Mouse (Mus musculus) kidney, embryonic 15.5 days (tissue): ENCODE measurements at regions not wholly inside any gene's neighbourhood (a gene's known extent, or its start where the extent isn't known, plus 50 kb on each side); places are given as distances from the start of the nearest gene placed in this dataset.

ENCODE experiments used
- ATAC-seq: fragments of 200-750 bp; cut with Nextera tagmentation; replicated peaks from 2 replicates; pipeline ENCODE4 v1.8.0; 2017; ENCODE audit warnings: moderate TSS enrichment; ENCODE audit not compliant: low FRiP score
- H3K27ac ChIP-seq: fragments of 300-500 bp; sonication (generic); 2 replicates; pipeline ENCODE4 v1.5.1; 2015; ENCODE audit warnings: mild to moderate bottlenecking, inconsistent platforms
- H3K27me3 ChIP-seq: fragments of 300-500 bp; sonication (generic); 2 replicates; pipeline ENCODE4 v1.6.1; 2015; ENCODE audit warnings: inconsistent platforms
- H3K36me3 ChIP-seq: fragments of 300-500 bp; sonication (generic); 2 replicates; pipeline ENCODE4 v1.6.1; 2015; ENCODE audit warnings: inconsistent platforms
- H3K4me1 ChIP-seq: fragments of 300-500 bp; sonication (generic); 2 replicates; pipeline ENCODE4 v1.6.1; 2015; ENCODE audit warnings: inconsistent platforms
- H3K4me2 ChIP-seq: fragments of 300-500 bp; sonication (generic); 2 replicates; pipeline ENCODE4 v1.6.1; 2015; ENCODE audit warnings: moderate library complexity, mild to moderate bottlenecking, inconsistent platforms
- H3K4me3 ChIP-seq: fragments of 300-500 bp; sonication (generic); replicated peaks from 2 replicates; pipeline ENCODE4 v1.5.1; 2015; ENCODE audit warnings: mild to moderate bottlenecking, inconsistent platforms
- H3K9ac ChIP-seq: fragments of 300-500 bp; sonication (generic); 2 replicates; pipeline ENCODE4 v1.6.1; 2015; ENCODE audit warnings: mild to moderate bottlenecking, inconsistent platforms
- H3K9me3 ChIP-seq: fragments of 300-500 bp; sonication (generic); replicated peaks from 2 replicates; pipeline ENCODE4 v1.6.1; 2016; ENCODE audit warnings: inconsistent platforms
- WGBS: fragments of 180-500 bp; shearing (Covaris S2); methylation state at CpG from one replicate; pipeline ENCODE4 v1.1.7; 2015; ENCODE audit warnings: mixed read lengths; 5-methylcytosine and 5-hydroxymethylcytosine counted together

- H3K4me2 ChIP-seq = no peak overlapping the region
- H3K27ac ChIP-seq = no peak overlapping the region
- ATAC-seq = no peak
- H3K27me3 ChIP-seq = no peaks in the 10 kb centered on the region
- no peaks in the 10 kb centered on the region for H3K36me3 ChIP-seq
- no peaks in the 10 kb centered on the region for H3K9me3 ChIP-seq
- H3K4me3 ChIP-seq = no peak overlapping the region
- no peak overlapping the region for H3K9ac ChIP-seq
- no peaks in the 10 kb centered on the region for H3K4me1 ChIP-seq
- 35% methylated on average over 3 of the region's 3 CpGs for WGBS
Observed at GRCm38 (mm10) chr5:29870537-29870936, 134.8 kb upstream of the Gm5129 start.

GRCm38 (mm10) chr5:29875451-29875850 is 137.5 kb upstream of the Il6 start:
- H3K27ac ChIP-seq = no peak overlapping the region
- no peak overlapping the region for H3K9ac ChIP-seq
- 60% methylated on average over 1 of the region's 1 CpGs for WGBS
- H3K4me3 ChIP-seq = no peak overlapping the region
- ATAC-seq = no peak
- H3K4me2 ChIP-seq = no peak overlapping the region
- no peaks in the 10 kb centered on the region for H3K27me3 ChIP-seq
- no peaks in the 10 kb centered on the region for H3K36me3 ChIP-seq
- no peaks in the 10 kb centered on the region for H3K4me1 ChIP-seq
- H3K9me3 ChIP-seq = no peaks in the 10 kb centered on the region

GRCm38 (mm10) chr5:29887267-29887841 is 125.6 kb upstream of the Il6 start:
- no peak for ATAC-seq
- no peaks in the 10 kb centered on the region for H3K36me3 ChIP-seq

GRCm38 (mm10) chr5:29892344-29892743 is 120.6 kb upstream of the Il6 start:
- WGBS = 51% methylated on average over 2 of the region's 2 CpGs
- no peak for ATAC-seq
- H3K9ac ChIP-seq = no peak overlapping the region
- no peaks in the 10 kb centered on the region for H3K27me3 ChIP-seq
- no peak overlapping the region for H3K4me2 ChIP-seq
- no peak overlapping the region for H3K4me3 ChIP-seq
- H3K27ac ChIP-seq = no peak overlapping the region
- no peaks in the 10 kb centered on the region for H3K36me3 ChIP-seq
- 0 out of 2 replicates have a peak, but pooled peaks cover 11% of the 10 kb centered on the region for H3K4me1 ChIP-seq
- no peaks in the 10 kb centered on the region for H3K9me3 ChIP-seq

More at GRCm38 (mm10) chr5:29887267-29887841, 125.6 kb upstream of the Il6 start:
- Histone ChIP-seq H3K27ac (no peak overlapping the region), H3K4me3 (no peak overlapping the region), H3K4me2 (no peak overlapping the region), H3K9me3 (no peaks in the 10 kb centered on the region), H3K4me1 (no peaks in the 10 kb centered on the region), H3K27me3 (no peaks in the 10 kb centered on the region), H3K9ac (no peak overlapping the region)
- WGBS = 53% methylated on average over 4 of the region's 4 CpGs

GRCm38 (mm10) chr5:29892861-29893260 is 120.1 kb upstream of the Il6 start:
- no peak overlapping the region for H3K9ac ChIP-seq
- no peak overlapping the region for H3K27ac ChIP-seq
- no peak overlapping the region for H3K4me2 ChIP-seq

GRCm38 (mm10) chr5:29893829-29894228 is 119.1 kb upstream of the Il6 start:
- 39% methylated on average over 5 of the region's 5 CpGs for WGBS
- Histone ChIP-seq H3K4me3 (no peak overlapping the region), H3K9ac (no peak overlapping the region), H3K27me3 (no peaks in the 10 kb centered on the region), H3K27ac (no peak overlapping the region), H3K9me3 (no peaks in the 10 kb centered on the region), H3K4me1 (0 out of 2 replicates have a peak, but pooled peaks cover 11% of the 10 kb centered on the region), H3K36me3 (no peaks in the 10 kb centered on the region), H3K4me2 (no peak overlapping the region)
- no peak for ATAC-seq

More at GRCm38 (mm10) chr5:29892861-29893260, 120.1 kb upstream of the Il6 start:
- Histone ChIP-seq H3K27me3 (no peaks in the 10 kb centered on the region), H3K4me3 (no peak overlapping the region), H3K36me3 (no peaks in the 10 kb centered on the region), H3K9me3 (no peaks in the 10 kb centered on the region), H3K4me1 (0 out of 2 replicates have a peak, but pooled peaks cover 11% of the 10 kb centered on the region)
- 67% methylated on average over 2 of the region's 2 CpGs for WGBS
- no peak for ATAC-seq

- H3K4me2 ChIP-seq = 0 out of 2 replicates have a peak overlapping the region, but pooled peaks have one; percentile 1
- 0 out of 2 replicates have a peak, but pooled peaks have one; percentile 43 for ATAC-seq
- no peaks in the 10 kb centered on the region for H3K9me3 ChIP-seq
Observed at GRCm38 (mm10) chr5:29894606-29895595, 118.0 kb upstream of the Il6 start.

GRCm38 (mm10) chr5:29897617-29898016 is 115.3 kb upstream of the Il6 start:
- Histone ChIP-seq H3K4me3 (no peak overlapping the region), H3K4me1 (0 out of 2 replicates have a peak, but pooled peaks cover 11% of the 10 kb centered on the region), H3K9me3 (no peaks in the 10 kb centered on the region), H3K27me3 (no peaks in the 10 kb centered on the region), H3K4me2 (no peak overlapping the region), H3K9ac (no peak overlapping the region), H3K27ac (no peak overlapping the region), H3K36me3 (no peaks in the 10 kb centered on the region)
- ATAC-seq = no peak

More at GRCm38 (mm10) chr5:29894606-29895595, 118.0 kb upstream of the Il6 start:
- Histone ChIP-seq H3K9ac (no peak overlapping the region), H3K4me3 (no peak overlapping the region), H3K36me3 (no peaks in the 10 kb centered on the region), H3K4me1 (0 out of 2 replicates have a peak, but pooled peaks cover 11% of the 10 kb centered on the region), H3K27ac (peak overlapping the region; percentile 58; the same call in 1 of the 2 replicates), H3K27me3 (no peaks in the 10 kb centered on the region)
- 55% methylated on average over 9 of the region's 9 CpGs for WGBS

- 81% methylated on average over 2 of the region's 2 CpGs for WGBS
- Histone ChIP-seq H3K4me1 (no peaks in the 10 kb centered on the region), H3K36me3 (no peaks in the 10 kb centered on the region), H3K9me3 (no peaks in the 10 kb centered on the region), H3K4me2 (no peak overlapping the region), H3K9ac (no peak overlapping the region), H3K4me3 (no peak overlapping the region), H3K27ac (no peak overlapping the region), H3K27me3 (no peaks in the 10 kb centered on the region)
- ATAC-seq = no peak
Observed at GRCm38 (mm10) chr5:29901716-29902115, 111.2 kb upstream of the Il6 start.

GRCm38 (mm10) chr5:29920295-29920694 is 92.6 kb upstream of the Il6 start:
- H3K4me2 ChIP-seq = no peak overlapping the region
- H3K36me3 ChIP-seq = no peaks in the 10 kb centered on the region
- 70% methylated on average over 2 of the region's 2 CpGs for WGBS
- peaks cover 14% of the 10 kb centered on the region for H3K9me3 ChIP-seq
- no peak for ATAC-seq
- no peak overlapping the region for H3K4me3 ChIP-seq
- H3K27ac ChIP-seq = no peak overlapping the region
- H3K27me3 ChIP-seq = no peaks in the 10 kb centered on the region
- H3K4me1 ChIP-seq = no peaks in the 10 kb centered on the region
- H3K9ac ChIP-seq = no peak overlapping the region

GRCm38 (mm10) chr5:29925527-29925926 is 87.4 kb upstream of the Il6 start:
- no peak for ATAC-seq
- Histone ChIP-seq H3K4me1 (no peaks in the 10 kb centered on the region), H3K9me3 (0 out of 2 replicates have a peak, but pooled peaks cover 5% of the 10 kb centered on the region), H3K9ac (no peak overlapping the region), H3K36me3 (no peaks in the 10 kb centered on the region), H3K4me3 (no peak overlapping the region), H3K27ac (no peak overlapping the region), H3K27me3 (no peaks in the 10 kb centered on the region), H3K4me2 (no peak overlapping the region)
- WGBS = 67% methylated on average over 2 of the region's 2 CpGs

- Histone ChIP-seq H3K4me2 (no peak overlapping the region), H3K9ac (no peak overlapping the region), H3K4me3 (no peak overlapping the region), H3K27me3 (no peaks in the 10 kb centered on the region), H3K4me1 (no peaks in the 10 kb centered on the region), H3K36me3 (no peaks in the 10 kb centered on the region), H3K27ac (no peak overlapping the region), H3K9me3 (no peaks in the 10 kb centered on the region)
- ATAC-seq = no peak
- WGBS = 72% methylated on average over 1 of the region's 1 CpGs
Observed at GRCm38 (mm10) chr5:29927594-29927993, 85.3 kb upstream of the Il6 start.
